Mouse (Mus musculus) cerebellum, adult 2 months (tissue): ENCODE results near the gene Gpatch2.

Source experiments
- CTCF ChIP-seq: fragments of 200-500 bp; IDR thresholded peaks from 2 replicates; pipeline ENCODE4 v1.5.1; 2011; ENCODE audit warnings: low read depth, mild to moderate bottlenecking, control low read depth, low read length, moderate library complexity, borderline replicate concordance; ENCODE audit not compliant: insufficient read depth
- POLR2A ChIP-seq: fragments of 200-500 bp; IDR thresholded peaks from 2 replicates; pipeline ENCODE4 v1.6.1; 2011; ENCODE audit warnings: low read length, control low read depth, borderline replicate concordance; ENCODE audit not compliant: insufficient read depth

DNA sequence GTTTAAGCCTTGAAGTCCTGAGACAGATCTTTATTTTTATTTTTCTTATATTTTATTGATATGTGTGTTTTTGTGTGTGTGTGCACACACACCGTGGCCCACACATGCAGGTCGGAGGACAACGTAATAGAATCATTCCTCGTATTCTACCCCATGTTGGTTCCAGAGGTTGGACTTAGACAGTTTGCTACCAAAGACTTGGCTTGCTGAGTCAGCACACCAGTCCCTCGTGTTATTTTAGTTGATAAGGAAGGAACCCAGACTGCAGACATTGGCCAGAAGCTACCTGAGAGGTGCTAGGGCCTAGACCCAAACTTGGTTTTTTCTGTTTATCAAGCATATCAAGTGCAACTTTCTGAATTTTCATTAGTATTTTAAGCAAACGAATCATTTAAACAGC, 95.8 kb downstream of the Gpatch2 start:
- TF ChIP-seq POLR2A (no peak), CTCF (no peak)
